Mouse (Mus musculus) duodenum, adult 2 months (tissue): ENCODE data around the gene Edc3. TPM values are rescaled to one million over a fixed set of nuclear protein-coding genes. Genes with fewer than 3 reads are reported as not detected.

Experiments used
- polyA plus RNA-seq: library from polyadenylated mRNA; depleted of rRNA; stranded (reverse); fragments of >200 nt; gene quantifications from 2 replicates; pipeline ENCODE4 v1.2.3, GENCODE M21; 2012; ENCODE audit warnings: low replicate concordance; rRNA removed

Gene Edc3
- 6.1 and 6.2 TPM in 2 replicates for polyA plus RNA-seq

GRCm38 (mm10) chr9:57708068-57708719, at the start of gene Edc3:
Gene Edc3, plus strand, starts transcription at chr9:57708540.

DNA sequence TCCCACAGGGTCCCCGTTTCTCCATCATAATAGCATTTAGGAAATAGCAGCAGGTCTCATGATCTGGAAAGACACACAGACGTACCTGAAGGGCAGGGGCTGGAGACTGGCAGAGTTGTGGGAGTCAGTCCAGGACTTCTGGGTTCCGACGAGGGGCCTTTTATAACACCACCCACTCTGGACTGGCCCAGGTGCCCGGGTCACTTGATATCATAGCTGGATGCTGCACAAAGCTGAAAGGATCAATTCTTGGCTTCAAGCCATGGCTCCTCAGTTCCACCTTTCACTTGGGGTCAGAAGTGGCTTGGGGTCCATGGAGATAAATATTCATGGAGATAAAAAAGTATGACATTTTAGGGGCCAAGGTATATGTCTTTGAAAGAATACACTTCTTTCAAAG, 24.8 kb upstream of the Edc3 start, which contains the start of gene Cyp1a2:
TSS of gene Cyp1a2 (minus strand) at position 184 of the 400 bp plus-strand sequence.

GRCm38 (mm10) chr9:57687751-57688150, 20.6 kb upstream of the Edc3 start, which contains the start of gene Cyp1a1:
Gene Cyp1a1, plus strand, starts transcription at chr9:57687928.

GRCm38 (mm10) chr9:57765364-57766351, 57.3 kb downstream of the Edc3 start, which contains the start of gene Clk3:
Gene Clk3, minus strand, starts transcription at chr9:57765860.

Other genes starting within 250 kb of the Edc3 start
- gene Scamp5, start 240.5 kb upstream of the Edc3 start, polyA plus RNA-seq = 134 and 141 TPM in 2 replicates
- 3.0 and 7.2 TPM in 2 replicates for gene Rpp25, start 204.5 kb upstream of the Edc3 start, polyA plus RNA-seq
- gene Cox5a, start 187.3 kb upstream of the Edc3 start, polyA plus RNA-seq = 1,517 and 2,988 TPM in 2 replicates
- gene Fam219b, start 171.0 kb upstream of the Edc3 start, polyA plus RNA-seq = 5.5 and 9.4 TPM in 2 replicates
- gene Mpi, start 155.8 kb upstream of the Edc3 start, polyA plus RNA-seq = 49.8 and 96.3 TPM in 2 replicates
- gene Scamp2, start 147.6 kb upstream of the Edc3 start, polyA plus RNA-seq = 141 and 204 TPM in 2 replicates
- 14.0 and 14.6 TPM in 2 replicates for gene Ulk3, start 119.1 kb upstream of the Edc3 start, polyA plus RNA-seq
- gene Cplx3, start 102.3 kb upstream of the Edc3 start, polyA plus RNA-seq = not detected in 2 replicates
- not detected in 2 replicates for gene Lman1l, start 87.8 kb upstream of the Edc3 start, polyA plus RNA-seq
- 59.9 and 96.3 TPM in 2 replicates for gene Csk, start 54.9 kb upstream of the Edc3 start, polyA plus RNA-seq
- gene Cyp1a2, start 24.8 kb upstream of the Edc3 start, polyA plus RNA-seq = 0.60 TPM in 1 of 2 replicates, not detected in the other
- 4.5 and 47.1 TPM in 2 replicates for gene Cyp1a1, start 20.6 kb upstream of the Edc3 start, polyA plus RNA-seq
- gene Clk3, start 57.3 kb downstream of the Edc3 start, polyA plus RNA-seq = 41.9 and 49.1 TPM in 2 replicates
- 7.4 and 7.8 TPM in 2 replicates for gene Arid3b, start 128.3 kb downstream of the Edc3 start, polyA plus RNA-seq
- gene Ubl7, start 202.4 kb downstream of the Edc3 start, polyA plus RNA-seq = 147 and 182 TPM in 2 replicates
- gene Sema7a, start 231.6 kb downstream of the Edc3 start, polyA plus RNA-seq = 26.4 and 43.2 TPM in 2 replicates